Mouse (Mus musculus) CH12.LX (cell line): Measurements from ENCODE around the gene Prkg1.

Experiments used
- CHD2 ChIP-seq: IDR thresholded peaks from 2 replicates; pipeline ENCODE4 v1.6.1; 2011; ENCODE audit warnings: low read length, improper control_type of control experiment
- CTCF ChIP-seq, 2 experiments: IDR thresholded peaks in 1 of 2; conservative IDR thresholded peaks in 1 of 2; 2 replicates each; pipeline ENCODE4 v1.5.1; 2011 to 2012; ENCODE audit warnings: low read depth in 2 of 2, low read length in 2 of 2, improper control_type of control experiment in 1 of 2, inconsistent platforms in 1 of 2, mild to moderate bottlenecking in 1 of 2, moderate library complexity in 1 of 2
- E2F4 ChIP-seq: IDR thresholded peaks from 2 replicates; pipeline ENCODE4 v1.6.1; 2011; ENCODE audit warnings: low read depth, low read length, improper control_type of control experiment; ENCODE audit not compliant: insufficient replicate concordance
- EP300 ChIP-seq: IDR thresholded peaks from 2 replicates; pipeline ENCODE4 v1.6.1; 2011; ENCODE audit warnings: low read length, improper control_type of control experiment
- HCFC1 ChIP-seq: IDR thresholded peaks from 2 replicates; pipeline ENCODE4 v1.6.1; 2012; ENCODE audit warnings: low read depth, mild to moderate bottlenecking, inconsistent platforms, low read length, improper control_type of control experiment
- KAT2A ChIP-seq: IDR thresholded peaks from 2 replicates; pipeline ENCODE4 v1.6.1; 2012; ENCODE audit warnings: low read length, improper control_type of control experiment, inconsistent platforms; ENCODE audit not compliant: insufficient replicate concordance
- MEF2A ChIP-seq: IDR thresholded peaks from 2 replicates; pipeline ENCODE4 v1.6.1; 2014; ENCODE audit warnings: low read depth, mild to moderate bottlenecking, inconsistent platforms, low read length, improper control_type of control experiment, borderline replicate concordance
- POLR2A ChIP-seq: IDR thresholded peaks from 2 replicates; pipeline ENCODE4 v1.6.1; 2011; ENCODE audit warnings: low read depth, mild to moderate bottlenecking, improper control_type of control experiment, low read length
- TBP ChIP-seq: conservative IDR thresholded peaks from 2 replicates; pipeline ENCODE4 v1.6.1; 2011; ENCODE audit warnings: low read depth, low read length, improper control_type of control experiment
- UBTF ChIP-seq: IDR thresholded peaks from 2 replicates; pipeline ENCODE4 v1.6.1; 2012; ENCODE audit warnings: low read depth, mild to moderate bottlenecking, inconsistent platforms, low read length, improper control_type of control experiment, moderate library complexity
- USF1 ChIP-seq: IDR thresholded peaks from 2 replicates; pipeline ENCODE4 v1.6.1; 2014; ENCODE audit warnings: low read depth, mild to moderate bottlenecking, inconsistent platforms, low read length, improper control_type of control experiment

DNA sequence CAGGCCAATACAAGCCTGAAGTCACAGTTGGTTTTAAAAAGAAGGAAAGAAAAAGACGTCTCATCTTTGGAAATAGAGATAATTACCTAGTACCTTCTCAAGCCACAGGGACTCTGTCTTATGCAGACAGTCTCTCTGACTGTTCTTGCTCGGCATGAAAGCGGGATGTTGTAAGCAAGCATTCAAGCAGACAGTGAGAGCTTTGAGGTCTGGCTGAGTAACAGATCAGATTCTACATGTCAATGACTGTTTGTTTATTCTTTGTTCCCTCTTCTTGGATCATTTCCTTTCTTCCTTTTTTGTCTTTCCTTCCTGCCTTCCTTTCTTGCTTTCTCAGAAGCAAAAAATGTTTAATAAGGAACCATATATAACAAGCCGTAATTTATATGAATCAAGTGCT, 148.7 kb downstream of the Prkg1 start:
- TF ChIP-seq CTCF (conservative IDR thresholded peaks at IDR 0.05 in 1 of 2, IDR thresholded peaks at IDR 0.05 in 1 of 2; ENCODE audit: low read depth in 2 of 2, low read length in 2 of 2): no peak
- TF ChIP-seq E2F4: no peak
- TF ChIP-seq POLR2A: no peak
- no peak for TF ChIP-seq EP300
- TF ChIP-seq CHD2: no peak
- no peak for TF ChIP-seq USF1
- no peak for TF ChIP-seq TBP
- TF ChIP-seq UBTF: no peak
- TF ChIP-seq KAT2A: no peak
- no peak for TF ChIP-seq MEF2A
- no peak for TF ChIP-seq HCFC1
